10 mouse cellular contexts compared by ENCODE assay signal in genomic region chr11:95982475-95982874, GRCm38 (mm10). TPM values are rescaled to one million over a fixed set of nuclear protein-coding genes. Genes with fewer than 3 reads are reported as not detected.
A peak's percentile ranks its signal among the peaks of the same experiment; 100 is the strongest.
DNase-seq lines count a peak whose midpoint lies in the region; ATAC-seq and TF ChIP-seq lines count a peak whose summit lies in the region.
"Had no signal": no experiment of that assay in that cellular context is flagged by ENCODE, and none has a peak within 500 bp of the region (broad histone marks: within the 10 kb centered on the region; RNA-seq: fewer than 3 reads in every experiment).

No protein-coding gene starts in this region.

- ATAC-seq in midbrain, embryonic 11.5 days (ENCODE audit: low FRiP score), result no peak
- no peak for ATAC-seq in midbrain, postnatal 0 days (ENCODE audit: low FRiP score)
- peak; percentile 72 for ATAC-seq in embryonic facial prominence, embryonic 15.5 days (ENCODE audit: insufficient number of reproducible peaks, low FRiP score, low TSS enrichment, low read depth)
- peak; percentile 66; the same call in 1 of the 2 replicates for ATAC-seq in stomach, embryonic 16.5 days (ENCODE audit: insufficient read depth, low FRiP score)

- peaks cover 17% of the 10 kb centered on the region for H3K4me1 ChIP-seq in midbrain, embryonic 11.5 days (ENCODE audit: control insufficient read depth, insufficient read depth, low read length)
- H3K4me1 ChIP-seq in midbrain, postnatal 0 days (ENCODE audit: insufficient read depth, low read length), result no peaks in the 10 kb centered on the region
- peaks cover 27% of the 10 kb centered on the region for H3K4me1 ChIP-seq in embryonic facial prominence, embryonic 15.5 days
- H3K4me1 ChIP-seq in limb, embryonic 10.5 days, result peaks cover 36% of the 10 kb centered on the region
- H3K4me1 ChIP-seq in stomach, embryonic 16.5 days (ENCODE audit: control insufficient read depth, insufficient read depth, low read length), result peaks cover 17% of the 10 kb centered on the region
- H3K4me1 ChIP-seq in thymus, adult 2 months (replicated peaks; ENCODE audit: control insufficient read depth, insufficient read depth, low read length), result no peaks in the 10 kb centered on the region
- H3K4me1 ChIP-seq: hindbrain, embryonic 15.5 days had no signal

- no peaks in the 10 kb centered on the region for H3K9me3 ChIP-seq in midbrain, embryonic 11.5 days (ENCODE audit: control insufficient read depth, low read length)
- no peaks in the 10 kb centered on the region for H3K9me3 ChIP-seq in midbrain, postnatal 0 days (ENCODE audit: low read length)
- no peaks in the 10 kb centered on the region for H3K9me3 ChIP-seq in embryonic facial prominence, embryonic 15.5 days (replicated peaks)
- no peaks in the 10 kb centered on the region for H3K9me3 ChIP-seq in limb, embryonic 10.5 days (replicated peaks)
- no peaks in the 10 kb centered on the region for H3K9me3 ChIP-seq in stomach, embryonic 16.5 days (replicated peaks; ENCODE audit: control insufficient read depth, low read length)
- H3K9me3 ChIP-seq: hindbrain, embryonic 15.5 days had no signal

- H3K36me3 ChIP-seq in midbrain, embryonic 11.5 days (ENCODE audit: control insufficient read depth, insufficient read depth, low read length), result peaks cover 13% of the 10 kb centered on the region
- H3K36me3 ChIP-seq in midbrain, postnatal 0 days (ENCODE audit: insufficient read depth, low read length), result no peaks in the 10 kb centered on the region
- H3K36me3 ChIP-seq in embryonic facial prominence, embryonic 15.5 days, result peaks cover 14% of the 10 kb centered on the region; the same call in 1 of the 2 replicates
- peaks cover 90% of the 10 kb centered on the region for H3K36me3 ChIP-seq in limb, embryonic 10.5 days
- H3K36me3 ChIP-seq in stomach, embryonic 16.5 days (ENCODE audit: control insufficient read depth, insufficient read depth, low read length), result peaks cover 6% of the 10 kb centered on the region; the same call in 1 of the 2 replicates
- no peaks in the 10 kb centered on the region for H3K36me3 ChIP-seq in thymus, adult 2 months (ENCODE audit: control insufficient read depth, insufficient read depth, low read length)
- H3K36me3 ChIP-seq: hindbrain, embryonic 15.5 days had no signal

- no peak overlapping the region for H3K4me3 ChIP-seq in midbrain, embryonic 11.5 days (ENCODE audit: low read depth, low read length)
- no peak overlapping the region for H3K4me3 ChIP-seq in midbrain, postnatal 0 days (ENCODE audit: low read depth, low read length)
- H3K4me3 ChIP-seq in embryonic facial prominence, embryonic 15.5 days (replicated peaks), result no peak overlapping the region
- H3K4me3 ChIP-seq in limb, embryonic 10.5 days, result peak overlapping the region; percentile 18
- H3K4me3 ChIP-seq in stomach, embryonic 16.5 days (replicated peaks; ENCODE audit: low read length), result no peak overlapping the region
- H3K4me3 ChIP-seq in thymus, adult 2 months (ENCODE audit: control insufficient read depth, insufficient read depth, low read length), result no peak overlapping the region
- H3K4me3 ChIP-seq: hindbrain, embryonic 15.5 days had no signal

- TF ChIP-seq CTCF in midbrain, postnatal 0 days (IDR thresholded peaks at IDR 0.05), result no peak
- no peak for TF ChIP-seq CTCF in thymus, adult 2 months (IDR thresholded peaks at IDR 0.05; ENCODE audit: borderline replicate concordance, control insufficient read depth, extremely low read depth, insufficient read depth, low read length, poor library complexity)

- 8% methylated on average over 1 of the region's 1 CpGs for WGBS in midbrain, embryonic 11.5 days
- WGBS in midbrain, postnatal 0 days, result 46% methylated on average over 1 of the region's 1 CpGs
- 11% methylated on average over 1 of the region's 1 CpGs for WGBS in embryonic facial prominence, embryonic 15.5 days
- WGBS in limb, embryonic 10.5 days, result 29% methylated on average over 1 of the region's 1 CpGs
- WGBS in stomach, embryonic 16.5 days, result 33% methylated on average over 1 of the region's 1 CpGs
- 95% methylated on average over 1 of the region's 1 CpGs for WGBS in thymus, adult 2 months

- H3K4me2 ChIP-seq in midbrain, embryonic 11.5 days, result no peak overlapping the region
- H3K4me2 ChIP-seq in midbrain, postnatal 0 days (ENCODE audit: low read depth, low read length, poor library complexity, severe bottlenecking), result no peak overlapping the region
- no peak overlapping the region for H3K4me2 ChIP-seq in embryonic facial prominence, embryonic 15.5 days (replicated peaks)
- no peak overlapping the region for H3K4me2 ChIP-seq in stomach, embryonic 16.5 days (ENCODE audit: low read depth, low read length)
- H3K4me2 ChIP-seq: hindbrain, embryonic 15.5 days had no signal

- no peaks in the 10 kb centered on the region for H3K27me3 ChIP-seq in midbrain, embryonic 11.5 days (ENCODE audit: control insufficient read depth, insufficient read depth, low read length)
- no peaks in the 10 kb centered on the region for H3K27me3 ChIP-seq in midbrain, postnatal 0 days (ENCODE audit: insufficient read depth, low read length)
- no peaks in the 10 kb centered on the region for H3K27me3 ChIP-seq in embryonic facial prominence, embryonic 15.5 days
- H3K27me3 ChIP-seq in limb, embryonic 10.5 days (ENCODE audit: low read depth, poor library complexity, severe bottlenecking), result no peaks in the 10 kb centered on the region
- no peaks in the 10 kb centered on the region for H3K27me3 ChIP-seq in stomach, embryonic 16.5 days (ENCODE audit: control insufficient read depth, insufficient read depth, low read length)
- no peaks in the 10 kb centered on the region; the same call in 1 of the 2 replicates for H3K27me3 ChIP-seq in thymus, adult 2 months (ENCODE audit: control insufficient read depth, insufficient read depth, low read length)
- H3K27me3 ChIP-seq: hindbrain, embryonic 15.5 days had no signal

- H3K9ac ChIP-seq in midbrain, embryonic 11.5 days (ENCODE audit: low read length), result no peak overlapping the region
- no peak overlapping the region for H3K9ac ChIP-seq in midbrain, postnatal 0 days (replicated peaks; ENCODE audit: low read length, poor library complexity, severe bottlenecking)
- no peak overlapping the region for H3K9ac ChIP-seq in embryonic facial prominence, embryonic 15.5 days
- no peak overlapping the region; the same call in 1 of the 2 replicates for H3K9ac ChIP-seq in stomach, embryonic 16.5 days (ENCODE audit: low read length)
- H3K9ac ChIP-seq: hindbrain, embryonic 15.5 days had no signal

- no peak for TF ChIP-seq POLR2A in thymus, adult 2 months (IDR thresholded peaks at IDR 0.05; ENCODE audit: control insufficient read depth, extremely low read depth, insufficient read depth, low read length, poor library complexity)

- no peak for DNase-seq in midbrain, embryonic 11.5 days (ENCODE audit: low spot score, missing footprints)
- no peak for DNase-seq in midbrain, postnatal 0 days (ENCODE audit: low spot score)
- no peak for DNase-seq in limb, embryonic 10.5 days (ENCODE audit: low spot score)
- DNase-seq in frontal cortex, postnatal 10 days (ENCODE audit: low spot score in 2 of 2), result no peak
- no peak for DNase-seq in spleen, postnatal 10 days (ENCODE audit: low spot score in 2 of 2)
- DNase-seq in thymus, adult 2 months, result no peak
- DNase-seq: adrenal gland, postnatal 10 days had no signal

- H3K27ac ChIP-seq in midbrain, embryonic 11.5 days (ENCODE audit: low read depth, low read length), result peak overlapping the region; percentile 20; the same call in 1 of the 2 replicates
- H3K27ac ChIP-seq in midbrain, postnatal 0 days (ENCODE audit: low read depth, low read length), result no peak overlapping the region
- H3K27ac ChIP-seq in embryonic facial prominence, embryonic 15.5 days (replicated peaks), result peak overlapping the region; percentile 63
- peak overlapping the region; percentile 53 for H3K27ac ChIP-seq in limb, embryonic 10.5 days
- peak overlapping the region; percentile 31 for H3K27ac ChIP-seq in stomach, embryonic 16.5 days (ENCODE audit: low read length)
- no peak overlapping the region for H3K27ac ChIP-seq in thymus, adult 2 months (ENCODE audit: control insufficient read depth, insufficient read depth, low read length)
- H3K27ac ChIP-seq: hindbrain, embryonic 15.5 days had no signal

RNA-seq across cellular contexts. Expression of gene Igf2bp1, which starts 23.3 kb away (rescaled TPM):
- 92.9 and 95.1 TPM in 2 replicates for polyA plus RNA-seq in midbrain, embryonic 11.5 days (2014; fragmentation: Nextera tagmentation; extraction: Ambion mirVana)
- total RNA-seq in midbrain, postnatal 0 days (2014; rRNA removed), result 2.2 and 3.2 TPM in 2 replicates
- 1.2 and 1.3 TPM in 2 replicates for polyA plus RNA-seq in midbrain, postnatal 0 days (2015; fragmentation: Nextera tagmentation; extraction: Ambion mirVana)
- 33.0 and 38.6 TPM in 2 replicates for polyA plus RNA-seq in embryonic facial prominence, embryonic 15.5 days (2015; fragmentation: Nextera tagmentation; extraction: Ambion mirVana)
- 165 and 181 TPM in 2 replicates for polyA plus RNA-seq in limb, embryonic 10.5 days (2016; fragmentation: Nextera tagmentation; extraction: Ambion mirVana)
- polyA plus RNA-seq in stomach, embryonic 16.5 days (2015; fragmentation: Nextera tagmentation; extraction: Ambion mirVana), result 24.1 and 26.7 TPM in 2 replicates
- polyA plus RNA-seq in thymus, adult 2 months (2012; rRNA removed), result 0.01 and 0.13 TPM in 2 replicates

RNA-seq across cellular contexts. Expression of gene Gip, which starts 41.9 kb away (rescaled TPM):
- polyA plus RNA-seq in midbrain, embryonic 11.5 days (2014; fragmentation: Nextera tagmentation; extraction: Ambion mirVana), result not detected in 2 replicates
- total RNA-seq in midbrain, postnatal 0 days (2014; rRNA removed), result not detected in 2 replicates
- not detected in 2 replicates for polyA plus RNA-seq in midbrain, postnatal 0 days (2015; fragmentation: Nextera tagmentation; extraction: Ambion mirVana)
- polyA plus RNA-seq in embryonic facial prominence, embryonic 15.5 days (2015; fragmentation: Nextera tagmentation; extraction: Ambion mirVana), result not detected in 2 replicates
- not detected in 2 replicates for polyA plus RNA-seq in limb, embryonic 10.5 days (2016; fragmentation: Nextera tagmentation; extraction: Ambion mirVana)
- 2.5 and 5.3 TPM in 2 replicates for polyA plus RNA-seq in stomach, embryonic 16.5 days (2015; fragmentation: Nextera tagmentation; extraction: Ambion mirVana)
- polyA plus RNA-seq in thymus, adult 2 months (2012; rRNA removed), result 0.26 and 0.86 TPM in 2 replicates
- total RNA-seq: adrenal gland, postnatal 10 days had no signal
- polyA plus RNA-seq: hindbrain, embryonic 15.5 days had no signal

RNA-seq across cellular contexts. Expression of gene Snf8, which starts 52.2 kb away (rescaled TPM):
- polyA plus RNA-seq in midbrain, embryonic 11.5 days (2014; fragmentation: Nextera tagmentation; extraction: Ambion mirVana), result 36.7 and 43.0 TPM in 2 replicates
- 23.2 and 38.6 TPM in 2 replicates for total RNA-seq in midbrain, postnatal 0 days (2014; rRNA removed)
- polyA plus RNA-seq in midbrain, postnatal 0 days (2015; fragmentation: Nextera tagmentation; extraction: Ambion mirVana), result 114 TPM in 2 replicates
- polyA plus RNA-seq in embryonic facial prominence, embryonic 15.5 days (2015; fragmentation: Nextera tagmentation; extraction: Ambion mirVana), result 100 and 103 TPM in 2 replicates
- 108 TPM in 2 replicates for polyA plus RNA-seq in limb, embryonic 10.5 days (2016; fragmentation: Nextera tagmentation; extraction: Ambion mirVana)
- polyA plus RNA-seq in stomach, embryonic 16.5 days (2015; fragmentation: Nextera tagmentation; extraction: Ambion mirVana), result 80.5 and 92.6 TPM in 2 replicates
- polyA plus RNA-seq in thymus, adult 2 months (2012; rRNA removed), result 28.7 and 30.3 TPM in 2 replicates

Comparison
In these comparisons a context has a peak if more than half of its experiments do, and no peak if none do; other contexts are left out.
1. H3K27ac ChIP-seq: peak in midbrain, embryonic 11.5 days (single experiment), embryonic facial prominence, embryonic 15.5 days (single experiment), limb, embryonic 10.5 days (single experiment) and stomach, embryonic 16.5 days (single experiment); none in midbrain, postnatal 0 days (single experiment) and thymus, adult 2 months (single experiment).
2. RNA of gene Igf2bp1, which starts 23.3 kb away (polyA plus RNA-seq): 165 to 181 TPM in limb, embryonic 10.5 days, 92.9 to 95.1 TPM in midbrain, embryonic 11.5 days, 33.0 to 38.6 TPM in embryonic facial prominence, embryonic 15.5 days and 24.1 to 26.7 TPM in stomach, embryonic 16.5 days; 1.2 to 1.3 TPM in midbrain, postnatal 0 days and 0.01 to 0.13 TPM in thymus, adult 2 months; every median in the first group is over 10 times any median in the second.
3. ATAC-seq: peak in embryonic facial prominence, embryonic 15.5 days (single experiment) and stomach, embryonic 16.5 days (single experiment); none in midbrain, embryonic 11.5 days (single experiment) and midbrain, postnatal 0 days (single experiment).